Mouse (Mus musculus): Measurements from ENCODE around the gene Syap1. TPM values are rescaled to one million over a fixed set of nuclear protein-coding genes. Genes with fewer than 3 reads are reported as not detected.
A peak's percentile ranks its signal among the peaks of the same experiment; 100 is the strongest.

Gene Syap1
- polyA plus RNA-seq, 1 experiment from 2014 or later, result 39.0 TPM

- peak; percentile 62 for ATAC-seq (ENCODE audit: low FRiP score)
- Histone ChIP-seq H3K4me1 (no peaks in the 10 kb centered on the region; the same call in 1 of the 2 replicates), H3K4me3 (peak overlapping the region; percentile 54), H3K27me3 (peaks cover 3% of the 10 kb centered on the region; the same call in 1 of the 2 replicates), H3K9ac (peak overlapping the region; percentile 66), H3K4me2 (replicated peaks) (peak overlapping the region; percentile 75), H3K9me3 (replicated peaks) (no peaks in the 10 kb centered on the region), H3K36me3 (no peaks in the 10 kb centered on the region), H3K27ac (no peak overlapping the region)
- 33% methylated on average over 13 of the region's 20 CpGs for WGBS
Measured at GRCm38 (mm10) chrX:162828783-162829182, 59.5 kb downstream of the Syap1 start.

GRCm38 (mm10) chrX:162828016-162828415 lies 60.2 kb downstream of the Syap1 start:
- 44% methylated on average over 6 of the region's 6 CpGs for WGBS
- Histone ChIP-seq H3K9ac (no peak overlapping the region; the same call in 1 of the 2 replicates), H3K36me3 (no peaks in the 10 kb centered on the region), H3K27ac (no peak overlapping the region), H3K4me3 (peak overlapping the region; percentile 54), H3K4me2 (replicated peaks) (peak overlapping the region; percentile 75), H3K9me3 (replicated peaks) (no peaks in the 10 kb centered on the region), H3K27me3 (peaks cover 3% of the 10 kb centered on the region; the same call in 1 of the 2 replicates), H3K4me1 (no peaks in the 10 kb centered on the region; the same call in 1 of the 2 replicates)
- ATAC-seq (ENCODE audit: low FRiP score), result no peak

MicroRNAs encoded within 50 kb of the gene (microRNA counts, 519-probe panel; counts per million panel counts)
- microRNA mmu-miR-3473, result 470 counts per million, percentile 58 among the panel's probes with 10 or more counts

Small RNA genes within 50 kb of the gene (microRNA-seq; reads per million reads assigned to microRNA genes)
- not detected for gene Mir3473a

Other genes starting within 250 kb of the Syap1 start
- gene Reps2, start 244.8 kb downstream of the Syap1 start, polyA plus RNA-seq (2016; fragmentation: Nextera tagmentation; extraction: Ambion mirVana), result 1.9 and 2.4 TPM in 2 replicates
- gene Rbbp7, start 128.0 kb downstream of the Syap1 start, polyA plus RNA-seq (2016; fragmentation: Nextera tagmentation; extraction: Ambion mirVana), result 283 and 286 TPM in 2 replicates
- 17.5 and 18.4 TPM in 2 replicates for gene Txlng, start 59.0 kb downstream of the Syap1 start, polyA plus RNA-seq (2016; fragmentation: Nextera tagmentation; extraction: Ambion mirVana)
- 95.1 and 96.2 TPM in 2 replicates for gene Ctps2, start 12.8 kb upstream of the Syap1 start, polyA plus RNA-seq (2016; fragmentation: Nextera tagmentation; extraction: Ambion mirVana)
- gene S100g, start 76.2 kb upstream of the Syap1 start, polyA plus RNA-seq (2016; fragmentation: Nextera tagmentation; extraction: Ambion mirVana), result 0.68 TPM in 1 of 2 replicates, not detected in the other

All from hindbrain, embryonic 12.5 days (tissue).